Mouse (Mus musculus) adrenal gland, adult 8-10 months (tissue): ENCODE measurements around the gene Gmfg. TPM values are rescaled to one million over a fixed set of nuclear protein-coding genes. Genes with fewer than 3 reads are reported as not detected.

Experiments
- DNase-seq: peaks from one replicate; pipeline ENCODE4 v3.0.0; 2022
- total RNA-seq, 4 experiments: library from RNA; stranded (reverse); gene quantifications; 2 replicates each; pipeline ENCODE4 v1.2.4; 2022

Gmfg gene
- 10 to 100 TPM in 2 of 4 experiments, 1 to 10 TPM in 2; 7.5 to 13.5 (median 11.3) TPM for total RNA-seq

DNA sequence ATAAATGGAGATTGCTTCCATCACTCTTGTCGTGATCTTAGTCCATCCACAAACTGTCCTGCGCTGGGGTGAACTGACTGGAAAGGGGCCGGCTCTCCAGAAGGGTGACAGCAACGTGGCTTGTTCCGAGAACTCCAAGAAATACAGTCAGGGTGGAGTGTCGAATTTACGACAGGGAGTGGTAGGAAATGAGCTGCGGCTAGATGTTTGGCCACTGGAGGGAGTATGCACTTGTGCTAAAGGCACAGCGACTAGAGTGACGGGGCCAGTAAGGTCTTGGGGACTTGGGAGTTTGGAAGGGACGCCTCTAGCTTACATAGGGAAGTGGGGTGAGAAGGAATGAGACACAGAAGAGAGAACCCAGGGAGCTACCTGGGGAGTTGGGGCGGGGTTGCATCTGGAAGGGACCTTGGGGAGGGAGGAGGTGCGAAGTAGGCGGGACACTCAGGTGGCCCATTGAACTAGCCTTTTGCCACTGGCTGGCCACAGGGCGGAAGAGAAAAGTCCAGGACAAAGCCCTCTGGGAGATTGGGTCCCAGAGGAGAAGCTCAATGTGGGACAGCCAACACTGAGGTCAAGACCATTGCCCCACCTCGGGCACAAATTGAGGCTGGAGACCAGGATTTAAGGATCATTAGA, at the start of gene Gmfg:
Gene Gmfg, plus strand, starts transcription at position 516 of the 639 bp plus-strand sequence.
- peak; percentile 78 for DNase-seq

DNA sequence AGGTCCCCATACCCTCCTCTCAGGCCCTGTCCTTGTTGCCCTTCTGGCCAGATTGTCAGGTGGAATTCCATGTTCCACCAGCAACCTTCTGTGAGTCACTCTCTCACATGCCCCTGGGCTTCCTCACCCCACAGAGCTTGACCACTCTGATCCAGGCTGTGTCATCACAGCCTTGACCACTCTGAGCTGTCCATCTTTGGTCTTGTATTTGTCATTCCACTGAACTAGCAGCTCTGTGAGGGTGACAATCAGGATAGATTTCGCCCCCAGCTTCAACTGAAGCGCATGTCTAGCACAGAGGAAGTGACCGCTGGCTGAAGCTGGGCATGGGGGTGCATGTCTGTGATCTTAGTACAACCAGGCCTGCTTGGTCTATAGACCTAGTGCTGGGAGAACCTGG, 46.9 kb upstream of the Gmfg start:
- no peak for DNase-seq

DNA sequence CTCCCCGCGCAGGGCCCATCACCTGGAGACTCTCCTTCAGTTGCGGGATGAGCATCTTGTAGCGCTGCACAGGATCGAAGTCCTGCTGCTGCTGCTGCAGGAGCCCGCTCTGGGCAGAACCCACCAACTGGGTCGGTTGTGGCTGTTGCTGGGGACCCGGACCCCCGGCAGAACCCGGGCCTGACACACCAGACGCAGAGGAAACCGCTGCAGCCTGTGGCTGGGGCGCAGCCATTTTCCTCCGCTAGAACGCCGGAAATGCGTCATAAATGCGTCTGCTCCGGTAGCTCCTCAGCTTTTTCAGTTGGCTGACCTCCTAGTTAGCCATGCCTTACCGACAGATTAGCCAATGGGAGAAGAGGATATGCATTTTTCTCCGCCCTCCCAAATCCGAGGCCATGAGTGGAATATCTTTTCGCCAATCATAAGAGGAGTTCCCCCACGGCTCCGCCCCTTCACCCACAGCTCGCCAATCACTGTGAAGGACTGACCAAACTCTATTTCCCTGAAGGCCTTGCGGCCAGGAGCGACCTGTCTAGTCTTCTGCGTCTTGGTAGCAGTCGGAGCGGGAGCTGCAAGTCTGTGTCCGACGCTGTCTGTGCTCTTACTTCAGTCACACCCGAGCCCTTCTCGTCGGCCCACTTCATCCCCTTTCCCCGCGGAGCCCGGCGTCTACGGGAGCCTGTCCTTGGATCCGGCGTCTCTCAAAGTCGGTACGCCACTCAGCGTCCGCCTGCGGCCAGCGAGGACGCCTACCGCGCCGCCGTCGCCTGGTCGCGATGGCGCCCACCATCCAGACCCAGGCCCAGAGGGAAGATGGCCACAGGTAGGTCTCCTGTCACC, 44.6 kb upstream of the Gmfg start, which contains the start of the genes Med29 and Paf1:
Gene Med29, minus strand, starts transcription at position 280 of the 843 bp plus-strand sequence.
Gene Paf1, plus strand, starts transcription at position 523 of the 843 bp plus-strand sequence.
- DNase-seq = peak; percentile 98

DNA sequence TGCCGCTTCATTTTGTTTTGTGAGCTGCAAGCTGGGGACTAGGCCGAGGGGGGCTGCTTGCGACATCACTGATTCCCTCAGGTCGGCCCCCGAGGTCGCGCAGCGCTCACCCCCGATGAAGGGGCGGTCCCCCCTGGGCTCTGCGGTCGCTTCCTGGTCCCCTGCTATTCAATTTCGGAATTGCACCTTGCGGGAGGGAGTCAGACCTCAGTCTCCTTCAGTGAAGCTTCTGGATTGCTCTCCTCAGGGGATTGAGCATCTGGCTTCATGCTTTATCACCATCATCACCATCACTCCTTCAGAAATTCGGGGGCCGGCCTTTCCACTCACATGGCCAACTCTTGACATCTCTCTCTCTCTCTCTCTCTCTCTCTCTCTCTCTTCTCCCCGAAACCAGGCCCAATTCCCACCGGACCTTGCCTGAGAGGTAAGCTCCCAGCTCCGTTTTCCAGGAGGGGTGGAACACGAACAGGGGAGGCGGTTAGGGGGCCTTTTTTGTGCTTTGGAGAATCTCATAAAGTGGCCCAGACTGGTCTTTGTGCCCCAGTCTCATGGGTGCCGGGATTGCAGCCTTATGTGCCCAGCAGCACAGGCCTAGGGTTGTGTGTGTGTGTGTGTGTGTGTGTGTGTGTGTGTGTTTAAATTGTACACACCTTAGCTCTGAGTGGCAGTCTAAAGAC, 43.8 kb upstream of the Gmfg start:
- no peak for DNase-seq

DNA sequence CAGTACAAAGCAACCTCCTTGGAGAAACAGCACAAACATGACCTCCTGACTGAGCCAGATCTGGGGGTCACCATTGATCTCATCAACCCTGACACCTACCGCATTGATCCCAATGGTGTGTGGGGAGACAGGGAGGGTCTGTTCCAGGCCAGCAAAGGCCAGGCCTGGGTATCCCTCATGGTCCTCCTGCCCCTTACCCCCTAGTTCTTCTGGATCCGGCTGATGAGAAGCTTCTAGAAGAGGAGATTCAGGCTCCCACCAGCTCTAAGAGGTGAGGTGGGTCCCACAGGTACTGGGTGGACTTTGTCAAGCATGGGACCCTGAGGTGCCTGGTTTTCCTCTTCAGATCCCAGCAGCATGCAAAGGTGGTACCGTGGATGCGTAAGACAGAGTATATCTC, 41.8 kb upstream of the Gmfg start:
- DNase-seq = no peak

DNA sequence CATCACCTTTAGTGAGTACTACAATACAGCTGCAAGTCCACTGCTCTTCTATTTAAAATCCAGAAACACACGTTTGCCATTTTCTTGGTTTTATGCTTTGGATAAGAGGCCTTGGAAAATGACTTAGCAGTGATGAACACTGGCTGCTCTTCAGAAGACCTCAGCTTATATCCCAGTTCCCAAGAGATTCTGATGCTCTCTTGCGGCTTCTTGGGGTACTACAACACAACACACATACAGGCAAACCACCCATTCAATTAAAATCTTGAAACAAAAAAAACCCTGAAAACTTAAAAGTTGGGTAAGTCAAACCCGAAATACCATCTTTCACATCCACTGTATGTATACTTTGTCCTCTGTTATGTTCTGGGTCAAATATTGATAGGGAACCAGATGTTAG, 39.2 kb upstream of the Gmfg start:
- no peak for DNase-seq

DNA sequence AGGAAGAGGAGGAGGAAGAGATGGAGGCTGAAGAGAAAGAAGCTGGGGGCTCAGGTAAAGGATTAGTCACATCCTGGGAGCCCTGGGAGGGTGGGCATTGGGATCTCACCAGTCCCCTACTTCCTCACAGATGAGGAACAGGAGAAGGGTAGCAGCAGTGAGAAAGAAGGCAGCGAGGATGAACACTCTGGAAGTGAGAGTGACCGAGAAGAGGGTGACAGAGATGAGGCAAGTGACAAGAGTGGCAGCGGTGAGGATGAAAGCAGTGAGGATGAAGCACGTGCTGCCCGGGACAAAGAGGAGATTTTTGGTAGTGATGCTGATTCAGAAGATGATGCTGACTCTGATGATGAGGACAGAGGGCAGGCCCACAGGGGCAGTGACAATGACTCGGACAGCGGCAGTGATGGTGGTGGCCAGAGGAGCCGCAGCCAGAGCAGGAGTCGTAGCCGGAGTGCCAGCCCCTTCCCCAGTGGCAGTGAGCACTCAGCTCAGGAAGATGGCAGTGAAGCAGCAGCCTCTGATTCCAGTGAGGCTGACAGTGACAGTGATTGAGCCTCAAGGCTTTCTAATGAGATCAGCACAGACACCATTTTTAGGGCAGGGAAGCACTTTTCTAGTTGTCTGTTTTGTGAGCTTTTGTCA, 38.4 kb upstream of the Gmfg start:
- DNase-seq = no peak

DNA sequence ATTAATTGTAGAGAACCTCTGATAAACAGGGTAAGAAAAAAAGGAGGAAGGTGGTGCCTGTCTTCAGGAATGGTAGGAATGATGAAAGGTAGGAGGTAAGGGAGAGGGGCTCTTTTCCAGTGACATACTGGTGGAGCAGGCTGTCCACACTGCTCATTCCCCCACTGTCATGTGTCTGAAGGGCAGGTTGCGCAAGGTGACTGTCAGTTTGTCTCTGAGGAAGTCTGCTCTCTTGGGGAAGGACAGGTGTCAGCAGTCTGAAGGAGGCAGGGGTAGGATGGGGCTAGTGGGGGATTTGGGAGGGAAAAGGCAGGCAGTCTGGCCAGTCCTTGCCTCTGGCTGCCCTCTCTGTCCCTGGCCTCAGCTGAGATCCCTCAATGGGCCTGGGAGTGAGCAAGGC, 36.2 kb upstream of the Gmfg start:
- no peak for DNase-seq

DNA sequence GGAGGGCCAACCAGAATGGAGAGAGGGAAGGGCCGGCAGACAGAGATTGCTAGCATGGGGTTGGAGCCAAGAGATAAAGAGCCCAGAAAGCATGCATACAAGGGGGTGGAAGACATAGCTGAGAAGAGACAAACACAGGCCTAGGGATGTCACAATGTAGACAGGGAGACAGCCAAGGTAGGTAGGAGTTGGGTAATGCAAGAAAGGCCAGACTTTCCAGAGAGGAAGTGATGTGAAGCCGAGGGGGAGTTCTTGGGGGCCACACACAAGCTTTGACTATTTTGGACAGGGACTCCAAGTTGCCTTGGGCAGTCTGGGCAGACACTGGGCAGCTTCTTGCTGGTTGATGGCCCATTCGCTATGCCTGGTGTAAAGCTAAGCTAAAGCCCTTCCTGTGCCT, 35.3 kb upstream of the Gmfg start:
- no peak for DNase-seq

DNA sequence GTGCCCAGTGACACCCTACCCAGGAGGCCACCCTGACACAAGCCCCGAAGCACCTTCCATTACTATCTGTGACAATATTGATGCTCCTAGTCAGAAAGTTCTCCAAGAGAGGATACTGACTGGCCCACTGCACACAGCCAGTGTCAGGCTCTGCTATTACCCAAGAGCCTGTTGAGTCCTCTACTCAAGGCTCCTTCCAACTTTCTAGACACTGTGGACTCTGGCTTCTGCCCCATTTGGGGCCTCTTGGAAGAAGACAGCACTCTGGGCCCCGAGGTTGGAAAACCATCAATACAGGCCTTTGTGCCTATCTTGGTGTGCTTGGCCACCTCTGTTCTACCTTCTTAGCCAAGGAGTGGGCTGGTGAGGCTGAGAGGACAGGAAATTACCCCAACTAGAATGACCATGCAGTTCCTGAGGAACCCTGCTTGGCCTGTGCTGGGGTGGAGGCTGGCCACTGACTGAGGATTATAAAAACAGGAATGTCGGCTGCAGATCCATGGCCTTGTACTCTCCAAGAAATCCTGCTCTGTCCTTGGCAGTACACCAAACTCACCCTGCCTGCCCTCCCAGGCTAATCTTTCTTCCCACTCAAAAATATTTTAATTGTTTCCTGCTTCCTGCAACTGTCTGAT, 26.3 kb upstream of the Gmfg start:
- DNase-seq = peak; percentile 82

DNA sequence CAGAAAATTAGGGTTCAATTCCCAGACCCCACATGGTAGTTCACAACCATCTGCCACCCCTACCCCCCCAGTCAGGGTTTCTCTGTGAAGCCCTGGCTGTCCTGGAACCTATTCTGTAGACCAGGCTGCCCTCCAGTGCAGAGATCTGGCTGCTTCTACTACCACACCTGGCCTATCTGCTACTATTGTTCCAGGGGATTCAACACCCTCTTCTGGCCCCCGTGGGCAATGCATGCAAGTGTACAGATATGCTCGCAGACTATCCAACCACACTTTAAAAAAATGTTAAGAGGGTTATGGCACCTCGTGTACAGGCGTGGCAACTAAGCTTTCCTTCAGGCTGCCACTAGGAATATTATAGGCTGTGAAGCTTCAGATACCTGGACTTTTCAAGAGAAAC, 24.4 kb upstream of the Gmfg start:
- no peak for DNase-seq

DNA sequence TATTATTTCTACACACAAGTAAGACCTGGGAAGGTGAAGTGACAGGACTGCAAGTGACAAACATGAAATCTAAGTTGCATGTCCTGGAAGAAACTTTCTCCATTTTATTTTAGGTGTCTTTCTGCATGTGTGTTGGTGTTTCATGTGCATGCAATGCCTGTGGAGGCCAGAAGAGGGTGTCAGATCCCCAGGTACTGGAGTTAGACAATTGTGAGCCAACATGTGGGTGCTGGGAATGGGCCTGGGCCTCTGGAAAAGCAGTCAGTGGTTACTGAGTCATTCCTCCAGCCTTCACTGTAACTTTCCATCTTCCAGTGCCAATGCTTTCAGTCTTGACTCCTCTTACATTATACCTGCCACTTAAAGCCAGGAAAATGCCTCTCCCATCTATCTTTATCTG, 19.9 kb upstream of the Gmfg start:
- no peak for DNase-seq

DNA sequence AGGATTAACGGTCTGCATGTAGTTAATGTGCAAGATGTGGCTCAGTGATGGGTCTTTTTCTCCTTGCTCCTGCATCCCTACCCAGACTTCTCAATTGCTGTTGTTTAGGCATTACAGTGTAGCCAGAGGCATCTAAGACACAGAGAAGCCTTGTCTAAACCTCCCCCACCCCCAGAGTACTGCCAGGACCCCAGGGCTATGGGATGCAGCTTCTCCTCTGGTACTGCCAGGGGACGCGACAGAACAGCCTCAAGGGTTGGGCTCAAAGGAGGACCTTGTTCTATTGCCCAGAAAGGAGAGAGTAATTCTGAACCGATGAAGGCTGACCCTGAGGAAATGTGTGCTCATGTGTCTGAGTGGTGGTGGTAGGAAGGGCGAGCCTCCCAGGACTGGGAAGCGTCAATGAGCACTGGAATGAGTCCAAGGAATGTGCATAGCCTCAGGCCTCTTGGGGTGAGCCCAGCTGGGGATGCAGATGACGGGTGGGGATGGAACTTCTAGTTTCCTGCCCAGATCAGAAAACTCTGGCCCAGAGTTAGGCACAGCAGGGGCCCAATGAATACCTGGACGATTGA, 19.1 kb upstream of the Gmfg start:
- peak; percentile 45 for DNase-seq

DNA sequence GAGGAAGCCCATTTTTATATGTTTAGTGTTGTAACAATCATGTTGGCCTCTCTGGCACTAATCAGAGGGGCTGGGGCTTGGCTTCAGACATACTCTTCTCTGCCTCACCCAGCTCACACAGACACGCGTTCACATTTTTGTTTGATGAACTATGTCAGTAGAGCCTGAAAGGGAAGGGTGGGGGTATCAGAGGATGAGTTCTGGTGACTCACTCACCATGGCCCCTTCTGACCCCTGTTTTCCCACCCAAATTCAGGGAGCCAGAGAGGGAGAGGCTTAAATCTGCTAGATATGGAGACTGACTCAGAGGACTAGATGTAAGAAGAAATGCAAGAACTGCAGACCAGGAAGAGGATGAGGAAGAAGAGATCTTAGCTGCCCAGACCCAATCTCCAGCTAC, 17.8 kb upstream of the Gmfg start:
- DNase-seq = no peak

DNA sequence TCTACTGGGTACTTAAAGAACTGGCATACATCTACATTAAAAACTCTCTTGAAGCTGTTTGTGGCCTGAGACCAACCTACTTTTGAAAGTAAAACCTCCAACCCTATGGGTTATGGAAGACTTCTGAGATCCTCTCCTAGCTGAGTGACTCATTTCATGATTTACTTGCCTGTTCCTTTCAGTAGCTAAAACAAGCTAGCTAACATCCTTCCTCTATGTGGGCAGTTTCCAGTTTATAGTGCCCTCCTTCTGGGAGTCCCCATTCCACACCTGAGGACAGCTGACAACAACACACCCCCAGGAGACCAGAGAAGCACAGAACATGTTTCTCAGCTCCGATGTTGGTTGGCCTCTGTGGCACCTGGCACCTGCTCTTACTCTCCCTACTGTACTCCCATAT, 14.2 kb upstream of the Gmfg start:
- no peak for DNase-seq

DNA sequence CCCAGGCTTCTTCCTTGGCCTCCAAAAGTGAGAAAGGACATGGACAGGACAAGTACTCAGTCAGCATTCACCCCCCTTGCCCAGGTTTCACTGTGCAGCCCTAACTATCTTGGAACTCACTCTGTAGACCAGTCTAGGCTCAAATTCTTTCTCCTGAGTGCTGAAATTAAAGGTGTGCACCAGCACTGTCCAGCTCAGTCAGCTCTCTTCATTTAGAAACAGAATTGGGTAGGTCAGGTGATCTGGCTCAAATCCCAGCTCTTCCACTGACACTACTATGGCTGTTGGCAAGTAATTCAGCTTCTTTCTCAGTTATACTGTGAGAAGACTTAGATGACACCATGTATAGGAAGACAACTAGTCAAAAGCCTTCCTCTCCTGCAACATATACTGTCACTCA, 9.5 kb upstream of the Gmfg start:
- DNase-seq = no peak

DNA sequence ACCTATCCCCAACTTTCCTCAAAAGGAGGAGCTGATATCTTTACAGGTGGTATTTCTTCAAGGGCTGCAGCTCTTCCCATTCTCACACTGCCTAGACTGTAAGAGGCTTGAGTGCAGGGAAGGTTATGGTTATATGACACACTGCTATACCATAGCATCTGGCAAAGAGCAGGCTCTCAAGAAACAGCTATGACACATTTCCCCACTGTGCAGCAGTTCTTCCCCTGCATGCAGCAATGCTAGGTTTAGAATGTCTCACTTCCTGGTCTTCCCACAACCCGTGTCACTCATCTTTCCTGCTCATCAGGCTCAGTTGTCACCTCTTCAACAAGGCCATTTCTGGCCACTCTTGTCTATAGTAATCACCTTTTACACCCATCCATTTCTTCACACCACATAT, 6.7 kb upstream of the Gmfg start:
- DNase-seq = no peak

DNA sequence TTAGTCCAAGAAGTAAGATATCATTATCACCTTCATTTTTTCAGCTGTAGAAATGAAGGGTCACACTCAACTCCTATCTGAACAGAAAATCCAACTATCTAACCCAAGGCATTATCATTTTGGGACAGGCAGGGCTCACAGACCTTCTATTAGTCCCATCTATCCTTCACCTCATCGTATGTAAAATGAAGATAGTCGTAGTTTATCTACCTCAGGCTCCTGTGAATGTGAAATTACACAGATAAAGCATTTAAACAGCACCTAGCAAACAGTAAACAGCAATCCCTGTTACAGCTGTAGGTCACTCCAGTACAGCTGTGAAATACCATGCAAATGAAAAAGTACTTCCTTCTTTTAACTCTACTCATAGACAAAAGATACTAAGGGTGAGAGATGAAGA, 5.0 kb upstream of the Gmfg start:
- no peak for DNase-seq

DNA sequence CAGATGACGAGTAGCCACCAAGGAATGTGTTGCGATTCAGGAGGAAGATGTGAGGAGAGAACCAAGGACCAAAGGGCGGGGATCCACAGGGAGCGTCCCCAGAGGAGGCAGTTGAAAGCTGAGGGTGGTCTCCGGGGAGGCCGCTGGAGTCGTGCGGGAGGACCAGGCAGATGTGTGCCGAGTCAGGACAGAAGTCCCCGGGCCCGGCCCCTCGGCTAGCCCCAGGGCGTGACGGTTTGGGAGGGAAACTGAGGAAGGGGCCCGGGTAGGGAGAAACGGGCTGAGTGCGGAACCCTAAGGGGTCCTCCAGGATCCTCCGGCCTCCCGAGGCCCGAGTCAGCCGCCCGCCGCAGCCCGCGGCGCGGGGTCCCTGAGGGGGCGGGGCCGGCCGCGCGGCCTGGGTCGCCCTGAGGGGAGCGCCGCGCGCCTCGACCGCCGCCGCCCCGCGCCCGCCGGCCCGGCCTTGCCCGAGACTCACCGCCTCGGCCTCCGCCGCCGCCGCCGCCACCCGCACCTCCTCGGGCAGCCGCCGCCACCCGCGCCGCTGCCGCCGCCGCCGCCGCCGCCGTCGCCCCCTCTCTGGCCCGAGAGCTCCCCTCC, 1.5 kb upstream of the Gmfg start:
- peak; percentile 41 for DNase-seq

DNA sequence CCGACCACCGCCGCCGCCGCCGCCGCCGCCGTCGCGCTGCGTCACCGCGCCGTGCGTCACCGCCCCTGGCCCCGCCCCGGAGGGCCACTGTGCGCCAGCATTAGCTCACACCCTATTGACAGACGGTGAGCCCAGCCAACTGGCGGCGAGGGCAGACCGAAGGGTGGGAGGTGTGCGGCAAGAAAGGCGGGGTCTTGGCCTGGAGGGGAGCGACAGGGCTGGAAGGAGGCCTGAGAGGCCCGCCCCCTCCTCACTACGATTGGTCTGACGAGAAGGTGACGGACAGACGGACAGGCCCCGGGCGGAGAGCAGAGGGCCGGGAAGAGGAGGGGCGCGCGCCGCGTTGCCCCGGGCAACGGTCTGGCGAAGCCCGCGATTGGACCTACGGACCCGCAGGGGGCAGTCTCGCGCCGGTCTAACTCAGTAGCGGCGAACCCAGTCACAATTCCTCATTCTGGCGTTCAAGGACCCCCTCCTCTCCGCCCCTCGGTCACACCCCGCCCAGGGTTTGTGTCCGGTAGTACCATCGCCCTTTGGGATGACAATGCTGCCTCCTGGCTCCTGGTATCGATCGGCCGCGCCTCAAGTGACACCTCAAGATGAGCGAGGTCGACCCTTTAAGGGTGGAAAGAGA, 859 bp upstream of the Gmfg start:
- peak; percentile 100 for DNase-seq

DNA sequence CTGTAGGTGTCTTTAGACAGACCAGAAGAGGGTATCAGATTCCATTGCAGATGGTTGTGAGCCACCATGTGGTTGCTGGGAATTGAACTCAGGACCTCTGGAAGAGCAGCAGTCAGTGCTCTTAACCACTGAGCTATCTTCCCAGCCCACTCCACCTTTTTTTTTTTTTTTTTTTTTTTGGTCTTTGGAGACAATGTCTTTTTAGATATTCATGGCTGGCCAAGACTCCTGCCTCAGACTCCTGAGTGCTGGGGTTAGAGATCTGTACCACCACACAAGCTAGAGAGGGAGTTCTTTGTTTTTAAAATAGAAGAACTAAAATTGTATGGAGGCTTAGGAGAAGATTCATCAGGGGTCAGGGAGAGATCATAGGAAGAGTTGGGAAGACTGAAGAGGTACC, 717 bp downstream of the Gmfg start:
- no peak for DNase-seq
